Mouse (Mus musculus) layer of hippocampus, adult 8-10 months (tissue): ENCODE data around the gene Morn1. TPM values are rescaled to one million over a fixed set of nuclear protein-coding genes. Genes with fewer than 3 reads are reported as not detected.

Experiments
- DNase-seq, 2 experiments: peaks; one replicate each; pipeline ENCODE4 v3.0.0; 2022; ENCODE audit warnings: low spot score in 2 of 2
- total RNA-seq, 4 experiments: library from RNA; stranded (reverse); gene quantifications; 2 replicates each; pipeline ENCODE4 v1.2.4; 2022

Gene Morn1
- total RNA-seq, 4 experiments from 2014 or later = 11.5 to 19.0 (median 16.4) TPM

GRCm38 (mm10) chr4:155117396-155117978 lies 31.1 kb downstream of the Morn1 start:
- DNase-seq = no peak

GRCm38 (mm10) chr4:155118278-155118677 lies 31.9 kb downstream of the Morn1 start:
- DNase-seq = no peak

GRCm38 (mm10) chr4:155120038-155120437 lies 33.7 kb downstream of the Morn1 start:
- no peak for DNase-seq

- no peak for DNase-seq
These were observed 34.2 kb downstream of the Morn1 start for GRCm38 (mm10) chr4:155120583-155120982.

- no peak for DNase-seq
These were observed 34.8 kb downstream of the Morn1 start for GRCm38 (mm10) chr4:155121222-155121621.

- no peak for DNase-seq
These were observed 35.6 kb downstream of the Morn1 start for GRCm38 (mm10) chr4:155121915-155122443.

GRCm38 (mm10) chr4:155122444-155123040 lies 36.2 kb downstream of the Morn1 start:
- DNase-seq = peak; percentile 94

- DNase-seq = no peak
These were observed 37.6 kb downstream of the Morn1 start for GRCm38 (mm10) chr4:155123868-155124534.

- no peak for DNase-seq
These were observed 38.9 kb downstream of the Morn1 start for GRCm38 (mm10) chr4:155125310-155125709.

GRCm38 (mm10) chr4:155126194-155126593 lies 39.8 kb downstream of the Morn1 start:
- no peak for DNase-seq

- no peak for DNase-seq
These were observed 40.4 kb downstream of the Morn1 start for GRCm38 (mm10) chr4:155126602-155127372.

- no peak for DNase-seq
These were observed 42.0 kb downstream of the Morn1 start for GRCm38 (mm10) chr4:155128411-155128810.

- peak in 1 of 2 experiments; percentile 47 for DNase-seq
These were observed 42.9 kb downstream of the Morn1 start for GRCm38 (mm10) chr4:155129132-155129917.

GRCm38 (mm10) chr4:155129996-155130395 lies 43.6 kb downstream of the Morn1 start:
- DNase-seq = peak; percentile 90 to 93

- DNase-seq = no peak
These were observed 44.2 kb downstream of the Morn1 start for GRCm38 (mm10) chr4:155130616-155131015.

GRCm38 (mm10) chr4:155133188-155133587 lies 46.8 kb downstream of the Morn1 start:
- DNase-seq = no peak

- no peak for DNase-seq
These were observed 47.5 kb downstream of the Morn1 start for GRCm38 (mm10) chr4:155133658-155134417.

GRCm38 (mm10) chr4:155134686-155135172 lies 48.4 kb downstream of the Morn1 start:
- no peak for DNase-seq

- DNase-seq = no peak
These were observed 49.7 kb downstream of the Morn1 start for GRCm38 (mm10) chr4:155135909-155136585.
